Mouse (Mus musculus) T-helper 17 cell (primary cell): ENCODE measurements around the gene Ccdc57.
"Not testable (repeated sequence)": the region's sequence is repeated elsewhere in the genome, so short reads cannot be mapped to it uniquely, and the experiment has no call there.

Experiments used
- in situ Hi-C, 2 experiments: fragments of 300-600 bp; cut with MboI, MseI; formaldehyde crosslinking; loops; 1 replicate in 1 of 2; 2 replicates in 1 of 2; pipeline ENCODE4 v1.15.1; 2025; ENCODE audit warnings: high pct_unique_total_duplicates in 2 of 2

Ccdc57 gene

GRCm38 (mm10) chr11:120789355-120789754 lies 143.3 kb downstream of the Ccdc57 start:
- in situ Hi-C loops = no loop called here

GRCm38 (mm10) chr11:120788460-120788859 lies 144.2 kb downstream of the Ccdc57 start:
- in situ Hi-C loops = not testable (repeated sequence)

GRCm38 (mm10) chr11:120785145-120785544 lies 147.5 kb downstream of the Ccdc57 start:
- in situ Hi-C loops = no loop called here

GRCm38 (mm10) chr11:120784064-120784791 lies 148.4 kb downstream of the Ccdc57 start, which contains the start of the genes Rfng and Gps1:
Gene Rfng, minus strand, starts transcription at chr11:120784207.
Gene Gps1, plus strand, starts transcription at chr11:120784272.
- in situ Hi-C loops = no loop called here

- in situ Hi-C loops = no loop called here
Measured at GRCm38 (mm10) chr11:120783426-120784063, 149.1 kb downstream of the Ccdc57 start.

- in situ Hi-C loops = not testable (repeated sequence)
Measured at GRCm38 (mm10) chr11:120781361-120781760, 151.3 kb downstream of the Ccdc57 start.

GRCm38 (mm10) chr11:120779876-120780275 lies 152.8 kb downstream of the Ccdc57 start:
- in situ Hi-C loops = loop anchor here (5.0 kb wide), 1 partner anchor 63 kb away; no protein-coding TSS in a partner anchor

GRCm38 (mm10) chr11:120777123-120777522 lies 155.5 kb downstream of the Ccdc57 start:
- in situ Hi-C loops = loop anchor here (5.0 kb wide), 1 partner anchor 60 kb away; no protein-coding TSS in a partner anchor
